Mouse (Mus musculus) frontal cortex, adult 2 months (tissue): ENCODE data around the gene Ube2e2. TPM values are rescaled to one million over a fixed set of nuclear protein-coding genes. Genes with fewer than 3 reads are reported as not detected.
"Not testable (repeated sequence)": the region's sequence is repeated elsewhere in the genome, so short reads cannot be mapped to it uniquely, and the experiment has no call there.

Experiments
- DNase-seq, 2 experiments: peaks; one replicate each; pipeline ENCODE4 v3.0.0; 2022; ENCODE audit warnings: low spot score in 1 of 2; ENCODE audit errors: extremely low spot score in 1 of 2
- polyA plus RNA-seq: library from polyadenylated mRNA; depleted of rRNA; stranded (reverse); fragments of >200 nt; gene quantifications from 2 replicates; pipeline ENCODE4 v1.2.3, GENCODE M21; 2012

Gene Ube2e2
- polyA plus RNA-seq, 1 experiment, result 134 TPM

DNA sequence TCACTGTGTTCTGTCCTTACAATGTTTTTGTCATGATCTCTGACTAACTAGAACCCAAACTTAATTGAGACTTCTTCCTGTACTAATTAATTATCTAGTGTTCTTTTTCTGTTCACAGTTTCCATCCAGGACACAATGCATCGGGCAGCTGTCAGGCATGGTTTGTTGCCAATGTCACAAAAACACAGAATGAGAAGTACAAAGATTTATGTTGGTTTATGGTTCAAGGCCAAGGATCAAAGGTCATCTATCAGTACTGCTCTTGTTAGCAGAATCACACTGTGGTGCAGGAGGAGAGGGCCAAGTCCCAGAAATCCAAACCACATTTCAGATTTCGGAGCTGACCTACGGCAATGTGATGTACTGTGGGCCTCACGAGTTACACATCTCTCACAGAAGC, 252.4 kb downstream of the Ube2e2 start:
- no peak for DNase-seq

DNA sequence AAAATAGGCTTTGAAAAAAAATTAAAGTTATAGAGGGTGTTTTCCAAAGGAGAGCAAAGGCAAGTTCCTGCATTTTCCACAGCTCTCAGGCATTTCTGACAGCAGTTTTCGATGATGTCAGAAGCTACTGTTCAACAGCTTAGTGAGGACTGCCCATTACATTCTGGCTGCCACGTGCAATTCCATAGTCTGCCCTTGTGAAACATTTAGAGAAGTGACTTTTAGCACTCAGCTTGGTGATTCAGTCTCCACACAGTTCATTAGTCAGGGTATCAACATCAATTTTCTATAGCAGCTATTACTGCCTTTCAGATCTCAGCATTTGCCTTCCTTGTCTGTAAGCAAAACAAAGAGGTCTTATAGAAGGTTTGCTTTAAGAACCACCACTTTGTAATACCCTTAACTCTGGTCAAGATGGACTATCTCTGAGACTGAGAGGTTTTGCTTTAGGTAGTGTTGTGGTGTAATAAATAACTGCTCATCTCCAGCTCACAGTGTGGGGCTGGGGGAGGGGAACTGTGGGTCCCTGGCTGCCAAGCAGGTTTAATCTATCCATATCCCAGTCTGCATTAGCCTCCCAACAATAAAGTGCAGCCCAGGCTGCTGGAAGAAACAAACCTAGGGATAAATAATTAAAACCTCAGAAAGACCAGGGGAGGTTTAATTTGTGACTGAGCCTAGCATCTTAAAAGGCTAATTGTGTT, 255.2 kb downstream of the Ube2e2 start:
- no peak for DNase-seq

DNA sequence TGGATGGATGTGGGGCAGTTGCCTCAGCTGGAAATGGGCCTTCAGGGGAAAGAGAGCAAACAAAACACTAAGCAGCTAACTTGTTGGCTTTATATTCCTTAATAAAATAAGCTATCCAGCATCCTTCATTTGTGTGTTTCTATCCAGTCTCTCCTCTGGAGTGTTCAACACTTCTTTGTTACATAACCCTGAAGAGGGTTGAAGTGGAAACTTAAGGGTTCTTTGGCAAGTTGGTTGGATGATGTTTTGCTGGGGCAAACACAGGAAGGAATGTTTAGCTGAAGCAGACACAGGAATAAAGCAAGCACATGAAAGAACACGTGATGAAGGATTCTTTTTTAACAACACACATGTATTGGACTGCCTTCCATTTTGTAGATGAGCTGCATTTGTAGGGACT, 256.3 kb downstream of the Ube2e2 start:
- no peak for DNase-seq

DNA sequence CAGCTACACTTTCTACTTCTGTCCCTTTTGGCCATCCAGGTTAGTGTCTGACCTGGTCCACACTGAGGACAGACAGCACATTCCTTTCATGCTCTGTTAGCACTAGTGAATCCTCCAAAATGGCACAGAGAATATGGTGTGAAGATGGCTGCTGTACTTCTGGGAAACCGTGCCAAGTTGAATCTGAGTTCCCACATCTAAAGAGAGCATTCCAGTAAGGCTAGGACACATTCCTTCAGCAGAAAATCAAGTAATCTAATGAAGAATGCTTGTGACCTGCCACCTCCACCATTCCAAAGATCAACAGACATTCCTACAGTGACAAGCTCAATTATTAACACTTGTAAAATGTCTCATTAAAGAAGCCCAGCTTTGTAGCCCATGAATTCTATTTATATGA, 265.9 kb downstream of the Ube2e2 start:
- no peak for DNase-seq

DNA sequence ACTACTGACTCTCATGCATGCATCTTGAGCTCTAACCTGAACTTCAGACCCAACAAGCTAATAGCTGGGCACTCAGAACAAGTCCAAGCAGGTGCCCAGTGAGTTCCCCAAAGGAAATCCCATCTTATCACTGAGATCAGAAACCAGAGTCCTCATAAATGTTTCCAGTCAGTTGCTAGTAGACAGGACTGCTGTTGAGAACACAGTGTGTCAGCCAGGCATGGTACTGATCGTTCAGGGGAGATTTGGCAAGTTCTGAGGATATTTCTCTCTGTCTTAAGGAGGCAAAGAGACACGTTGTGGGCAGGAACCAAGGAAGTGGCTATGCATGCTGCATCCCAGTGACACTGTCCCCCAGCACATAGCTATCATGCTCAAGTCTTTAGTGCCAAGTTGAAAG, 275.5 kb downstream of the Ube2e2 start:
- no peak for DNase-seq

DNA sequence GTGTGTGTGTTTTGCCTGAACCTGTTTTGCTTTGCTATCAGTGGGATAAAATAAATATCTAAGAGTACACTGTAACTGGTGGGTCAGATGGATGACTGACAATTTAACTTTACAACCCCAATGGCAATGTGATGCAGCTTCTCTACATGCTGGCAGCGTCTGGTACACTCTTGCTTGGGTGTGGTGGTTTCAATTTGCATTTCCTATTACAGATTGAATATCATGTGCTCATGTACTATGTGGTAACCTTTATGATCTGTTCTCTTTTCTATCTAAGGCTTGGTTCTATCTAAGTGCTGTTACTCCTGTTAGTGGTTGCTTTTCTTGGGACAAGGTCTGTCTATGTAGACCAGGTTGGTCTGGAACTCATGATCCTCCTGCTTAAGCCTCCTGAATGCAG, 292.1 kb downstream of the Ube2e2 start:
- no peak for DNase-seq

DNA sequence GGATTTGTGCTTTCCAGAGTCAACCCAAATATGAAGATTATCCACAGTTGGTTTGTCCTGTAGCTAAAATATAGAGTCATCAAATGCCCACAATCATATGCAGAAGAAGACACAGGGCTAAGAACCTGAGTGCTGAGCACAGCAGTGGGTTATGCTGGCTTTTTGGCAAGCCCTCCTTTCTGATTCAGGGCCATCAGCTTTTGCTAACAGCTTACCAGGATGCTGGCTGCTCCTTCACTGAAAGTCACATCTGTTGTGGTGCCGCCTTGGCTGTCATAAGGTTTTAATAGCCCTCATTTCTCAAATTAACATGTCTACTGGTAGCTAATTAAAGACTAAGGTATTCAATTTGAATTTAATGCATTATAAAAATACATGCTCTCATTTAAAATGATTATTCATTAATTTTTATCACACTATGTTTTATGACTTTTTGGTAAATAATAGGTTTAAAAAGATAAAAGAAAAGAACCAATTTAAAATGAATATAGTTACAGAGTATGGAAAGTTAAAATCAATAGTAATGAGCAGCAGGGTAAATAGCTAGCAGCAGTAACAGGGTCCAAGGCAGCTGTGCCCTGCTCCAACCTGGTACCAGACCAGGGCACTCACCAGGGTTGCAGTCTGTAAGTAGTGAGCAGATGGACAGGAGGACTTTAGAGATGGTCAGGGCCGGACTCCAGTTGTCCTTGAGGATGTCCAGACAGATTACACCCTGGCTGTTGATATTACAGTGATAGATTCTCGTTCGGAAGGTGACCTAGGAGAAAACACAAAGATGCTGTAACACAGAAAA, 307.6 kb downstream of the Ube2e2 start:
- no peak for DNase-seq

DNA sequence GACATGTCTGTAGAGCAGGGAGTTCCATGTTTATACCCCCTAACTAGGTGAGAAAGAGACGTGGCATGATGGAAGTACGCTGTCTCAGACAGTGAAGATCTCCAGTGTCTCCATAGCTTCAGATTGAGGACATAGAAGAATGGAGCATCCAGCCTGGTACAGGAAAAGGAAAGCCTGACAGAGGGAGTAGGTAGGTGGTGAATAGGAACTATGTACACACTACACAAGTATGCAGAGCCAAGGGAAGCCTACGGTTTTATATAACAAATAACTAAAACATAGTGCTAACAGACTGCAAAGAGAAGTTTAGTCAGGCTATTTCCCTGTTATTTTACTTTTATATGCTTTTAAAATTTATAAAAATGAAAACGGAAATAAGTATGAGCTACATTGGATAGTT, 312.3 kb downstream of the Ube2e2 start:
- DNase-seq, result peak in 1 of 2 experiments; percentile 48

DNA sequence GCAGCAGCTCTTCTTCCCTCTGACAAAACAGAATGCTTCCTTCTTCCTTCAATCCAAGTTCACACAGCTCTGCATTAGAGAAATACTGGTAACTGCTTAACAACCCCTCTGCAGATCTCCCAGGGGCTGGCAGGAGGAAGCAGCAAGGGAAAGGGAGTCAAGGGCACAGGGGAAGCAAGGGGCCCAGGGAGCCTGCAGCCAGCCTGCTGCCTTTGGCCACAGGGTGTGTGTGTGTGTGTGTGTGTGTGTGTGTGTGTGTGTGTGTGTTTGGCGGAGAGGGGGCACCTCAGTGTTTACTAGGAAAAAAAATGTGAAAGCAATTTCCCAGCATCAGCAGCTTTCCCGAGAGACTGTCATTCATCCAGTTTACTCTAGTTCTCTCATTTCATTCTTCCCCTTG, 319.3 kb downstream of the Ube2e2 start:
- DNase-seq, result no peak

DNA sequence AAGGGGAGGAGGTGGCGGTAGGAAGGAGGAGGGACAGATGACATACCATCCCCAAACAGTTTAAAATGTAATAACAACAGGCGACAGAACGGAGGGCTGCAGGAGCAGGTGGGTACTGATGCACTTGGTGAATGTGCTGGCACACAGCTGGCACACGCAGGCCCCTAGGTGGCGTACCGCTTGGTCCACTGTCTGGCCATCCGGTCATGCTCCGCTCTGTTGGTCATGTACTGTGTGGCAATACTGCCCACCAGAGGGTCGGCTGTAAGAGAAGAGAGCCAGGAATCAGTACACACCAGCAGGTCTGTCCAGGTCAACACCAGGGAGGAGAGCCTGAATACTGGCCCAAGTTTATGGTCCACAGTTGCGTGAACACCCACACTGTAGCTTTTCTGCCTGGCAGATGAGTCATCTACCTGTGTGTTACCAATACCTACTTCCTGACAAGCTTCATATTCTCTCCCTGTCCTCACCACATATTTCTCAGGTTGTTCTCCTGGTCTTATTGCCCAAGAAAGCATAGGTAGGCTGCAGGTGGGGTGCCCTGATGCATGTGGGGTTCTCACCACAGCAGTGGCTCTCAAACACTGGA, 319.8 kb downstream of the Ube2e2 start:
- DNase-seq, result no peak

DNA sequence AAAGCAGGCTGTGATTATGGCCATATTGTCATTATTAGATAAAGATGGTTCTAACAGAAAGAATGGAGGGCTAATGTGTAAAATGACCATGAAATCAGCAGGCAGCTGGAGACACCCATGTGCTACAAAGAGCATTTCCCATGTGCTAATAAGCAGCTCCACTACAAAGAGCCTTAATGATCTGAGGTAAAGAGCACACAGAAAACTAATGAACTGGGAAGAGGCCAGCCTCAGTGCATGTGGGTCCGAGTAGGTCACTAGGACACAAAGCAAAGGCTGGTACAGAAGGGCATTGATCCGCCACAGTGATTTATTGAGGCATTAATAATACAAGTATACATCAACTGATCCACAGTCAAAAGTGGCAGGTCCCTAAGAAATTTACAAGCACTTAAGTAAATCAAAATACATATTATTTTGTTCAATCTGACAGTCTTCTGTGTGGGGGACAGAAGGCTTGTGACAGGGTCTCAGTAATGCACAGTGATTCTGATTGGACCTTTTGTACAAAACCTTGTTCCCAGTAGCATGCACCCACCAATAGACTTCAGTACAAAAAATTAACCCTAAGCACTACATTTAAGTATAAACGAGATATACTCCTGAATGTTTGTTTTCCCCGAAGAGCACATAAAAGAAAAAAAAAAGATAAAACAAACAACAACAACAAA, 320.6 kb downstream of the Ube2e2 start:
- no peak for DNase-seq

DNA sequence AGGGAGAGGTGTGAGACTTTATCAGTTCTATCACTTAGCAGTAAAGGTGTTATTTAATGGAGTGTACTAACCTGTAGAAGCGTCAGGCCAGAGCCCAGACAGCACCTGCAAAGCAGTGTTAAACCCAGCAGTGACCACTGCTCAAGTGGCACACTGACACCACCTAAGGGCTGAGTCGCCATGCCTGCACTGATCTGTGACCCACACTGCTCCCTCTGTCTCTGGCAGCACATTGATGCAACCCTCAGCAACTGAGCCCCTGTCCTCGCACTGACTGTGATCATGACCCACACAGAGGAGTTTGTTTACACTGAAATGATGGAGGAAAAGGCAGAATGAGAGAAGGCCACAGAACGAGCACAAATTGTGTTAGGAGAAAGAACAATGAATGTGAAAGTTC, 321.2 kb downstream of the Ube2e2 start:
- DNase-seq, result no peak

DNA sequence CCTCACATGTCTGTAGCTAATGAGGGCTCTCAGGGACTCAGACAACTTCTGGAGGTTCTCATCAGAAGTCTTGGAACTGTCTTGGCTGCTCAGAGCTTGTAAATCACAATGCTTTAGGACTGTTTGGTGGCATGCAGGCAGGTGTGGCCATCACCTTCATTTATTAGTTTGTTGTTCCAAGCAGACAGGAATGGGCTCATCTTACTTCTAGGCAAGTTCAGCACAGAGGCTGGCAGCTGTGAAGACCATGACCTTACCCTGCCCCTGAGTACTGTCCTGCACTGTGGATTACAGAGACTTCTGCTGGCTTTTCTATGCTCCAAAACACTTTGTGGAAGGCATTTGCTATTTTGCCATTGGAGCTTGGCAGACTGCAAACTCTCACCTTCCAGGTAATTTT, 324.5 kb downstream of the Ube2e2 start:
- no peak for DNase-seq

DNA sequence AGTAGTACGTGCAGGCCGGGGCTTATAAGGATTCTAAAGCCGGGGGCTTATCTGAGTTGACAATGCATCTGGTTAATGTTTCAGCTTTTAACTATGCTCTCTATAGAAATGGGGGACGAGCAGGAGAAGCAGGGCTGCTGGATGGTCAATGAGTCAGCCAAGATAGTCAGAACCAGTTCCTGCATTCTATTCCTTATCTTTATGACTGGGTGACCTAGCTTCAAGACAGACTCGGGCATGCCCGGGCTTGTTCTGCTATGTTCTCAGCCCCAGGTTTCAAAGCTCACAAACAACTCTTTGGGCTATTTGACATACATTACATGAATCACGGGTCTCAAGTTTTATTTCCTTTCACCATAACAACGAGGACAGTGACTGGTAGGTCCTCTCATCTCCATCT, 329.1 kb downstream of the Ube2e2 start:
- not testable (repeated sequence) for DNase-seq

DNA sequence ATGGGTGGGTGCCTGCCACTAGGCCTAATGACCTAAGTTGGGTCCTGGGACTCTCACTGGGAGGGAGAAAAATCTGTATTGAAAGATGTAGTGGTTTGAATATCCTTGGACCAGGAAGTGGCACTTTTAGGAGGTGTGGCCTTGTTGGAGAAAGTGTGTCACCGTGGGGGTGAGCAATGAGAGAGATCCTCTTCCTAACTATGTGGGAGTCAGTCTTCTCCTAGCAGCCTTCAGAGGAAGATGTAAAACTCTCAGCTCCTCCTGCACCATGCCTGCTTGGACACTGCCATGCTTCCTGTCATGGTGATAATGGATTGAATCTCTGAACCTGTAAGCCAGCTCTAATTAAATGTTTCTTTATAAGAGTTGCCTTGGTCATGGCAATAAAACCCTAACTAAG, 338.8 kb downstream of the Ube2e2 start:
- DNase-seq, result peak; percentile 11 to 56

DNA sequence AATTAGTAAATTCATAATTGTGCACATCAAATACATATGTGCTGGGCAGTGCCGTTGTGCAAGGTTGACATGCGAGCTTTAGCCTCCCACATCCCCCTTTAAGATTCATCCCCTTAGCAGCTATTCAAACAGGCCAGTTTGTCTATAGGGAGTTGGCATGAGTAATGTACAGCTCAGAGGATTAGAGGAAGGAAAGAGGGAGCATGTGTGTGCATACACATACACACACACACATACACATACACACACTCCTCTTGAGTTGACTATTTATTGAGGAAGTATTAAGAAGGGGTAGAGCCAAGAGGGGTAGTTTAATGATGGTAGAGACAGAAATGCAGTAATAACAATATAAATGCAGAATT, 339.5 kb downstream of the Ube2e2 start:
- DNase-seq, result no peak

DNA sequence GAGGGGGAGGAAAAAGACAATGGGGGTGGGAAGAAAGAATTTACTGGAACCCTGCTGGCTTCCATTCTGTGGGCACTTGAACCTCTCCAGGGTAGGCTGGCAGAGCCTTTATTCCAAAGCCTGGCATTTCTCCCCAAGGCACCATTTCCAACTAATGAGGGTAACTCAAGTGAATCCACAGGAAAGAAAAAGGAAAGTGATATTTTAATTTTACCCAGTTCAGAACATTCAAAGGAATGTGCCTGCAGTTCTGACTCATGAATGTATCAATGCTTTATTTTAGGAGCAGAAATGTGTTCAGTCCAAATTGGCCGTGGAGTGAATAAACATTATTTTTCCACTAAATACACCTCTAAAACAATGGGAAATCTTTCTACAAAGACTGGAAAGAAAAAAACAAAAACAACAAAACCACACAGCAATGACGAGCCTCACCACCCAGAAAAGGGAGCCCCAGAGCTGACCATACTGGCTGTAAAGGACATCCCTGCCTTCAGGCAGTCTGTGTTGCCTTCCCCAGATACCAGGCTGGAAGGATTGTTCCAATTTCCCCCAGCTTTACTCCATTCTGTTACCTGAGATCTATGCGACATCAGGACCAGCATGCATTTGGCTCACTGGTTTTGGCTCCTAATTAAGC, 340.0 kb downstream of the Ube2e2 start:
- DNase-seq, result peak; percentile 39 to 70

DNA sequence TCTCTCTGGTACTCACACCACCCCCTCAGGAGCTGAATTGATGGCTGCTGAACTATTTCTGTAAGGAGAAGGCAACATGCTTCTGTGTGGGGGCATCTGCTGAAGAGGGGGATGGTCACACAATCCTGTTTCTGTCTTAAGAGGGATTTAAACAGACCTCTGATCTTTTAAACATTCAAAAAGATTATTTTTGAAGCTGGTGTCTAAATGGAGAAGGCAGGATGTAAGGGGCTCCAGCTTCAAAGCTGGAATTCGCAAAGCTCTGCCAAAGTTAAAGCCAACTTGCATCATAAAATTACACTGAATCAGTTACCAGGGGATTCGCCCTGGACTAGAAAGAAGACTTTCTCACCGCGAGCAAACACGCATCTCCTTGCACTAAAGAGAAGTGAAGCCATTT, 346.5 kb downstream of the Ube2e2 start:
- DNase-seq, result peak; percentile 50 to 66

DNA sequence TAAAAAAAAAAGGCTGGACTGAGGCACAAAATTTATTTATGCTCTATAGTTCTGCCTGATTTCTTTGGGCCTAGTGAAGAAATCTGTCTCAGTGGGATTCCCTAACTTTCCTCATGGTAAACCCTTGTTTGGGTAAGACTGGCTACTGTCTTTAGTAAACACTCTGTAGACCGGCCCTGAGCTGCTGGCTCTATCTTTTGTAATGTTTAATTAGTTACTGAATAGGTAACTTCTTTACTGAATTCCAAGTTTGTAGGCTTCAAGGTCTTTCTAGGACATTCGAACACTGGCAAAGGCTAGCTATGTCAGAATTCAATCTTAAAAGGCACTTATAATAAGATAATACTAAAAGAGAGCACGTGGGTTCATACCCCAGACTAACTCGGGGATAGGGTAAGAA, 355.0 kb downstream of the Ube2e2 start:
- not testable (repeated sequence) for DNase-seq

DNA sequence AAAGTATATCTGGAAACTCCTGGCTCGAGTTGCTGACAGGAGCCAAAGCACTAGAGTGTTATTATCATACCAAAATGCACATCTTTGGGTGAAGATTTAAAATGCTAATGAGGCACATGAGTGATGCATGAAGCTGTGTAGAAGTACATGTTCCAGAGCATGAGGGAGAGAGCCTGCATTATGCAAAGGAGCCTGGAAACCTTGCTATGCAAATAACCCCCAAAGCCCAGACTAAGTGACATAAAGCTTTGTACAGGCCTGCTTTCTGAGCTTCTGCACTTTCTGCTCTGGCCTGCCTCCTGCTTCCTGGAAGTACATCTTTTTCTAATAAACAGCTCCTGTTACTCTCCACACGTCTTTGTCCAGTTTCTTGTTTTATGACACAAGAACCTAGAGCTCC, 363.2 kb downstream of the Ube2e2 start:
- no peak for DNase-seq

DNA sequence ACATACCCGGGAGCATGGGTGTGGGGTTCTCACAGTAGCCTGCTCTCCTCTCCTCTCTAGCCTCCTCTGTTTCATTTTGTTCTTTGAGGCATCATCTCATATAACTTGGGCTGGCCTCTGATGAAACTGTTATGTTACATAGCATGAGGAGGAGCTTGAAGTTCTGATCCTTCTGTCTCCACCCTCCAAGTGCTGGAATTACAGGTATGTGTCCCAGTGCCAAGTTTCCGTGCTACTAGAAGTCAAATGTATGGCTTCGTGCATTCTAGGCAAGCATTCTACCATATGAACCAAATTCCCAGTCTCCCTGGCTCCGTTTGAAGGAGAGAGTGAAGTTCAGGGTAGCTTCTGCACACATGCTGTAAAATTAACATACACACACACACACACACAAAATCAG, 363.6 kb downstream of the Ube2e2 start:
- DNase-seq, result no peak
